Mouse (Mus musculus) CD4-positive naive resting alpha-beta T cell, adult 57 days (primary cell): Measurements from ENCODE around the gene Mgat4a. TPM values are rescaled to one million over a fixed set of nuclear protein-coding genes. Genes with fewer than 3 reads are reported as not detected.

Source experiments
- total RNA-seq: library from RNA; stranded (reverse); gene quantifications from one replicate; pipeline ENCODE4 v1.2.4, GENCODE M21; 2023

The Mgat4a gene
- total RNA-seq, result 48.4 TPM

DNA sequence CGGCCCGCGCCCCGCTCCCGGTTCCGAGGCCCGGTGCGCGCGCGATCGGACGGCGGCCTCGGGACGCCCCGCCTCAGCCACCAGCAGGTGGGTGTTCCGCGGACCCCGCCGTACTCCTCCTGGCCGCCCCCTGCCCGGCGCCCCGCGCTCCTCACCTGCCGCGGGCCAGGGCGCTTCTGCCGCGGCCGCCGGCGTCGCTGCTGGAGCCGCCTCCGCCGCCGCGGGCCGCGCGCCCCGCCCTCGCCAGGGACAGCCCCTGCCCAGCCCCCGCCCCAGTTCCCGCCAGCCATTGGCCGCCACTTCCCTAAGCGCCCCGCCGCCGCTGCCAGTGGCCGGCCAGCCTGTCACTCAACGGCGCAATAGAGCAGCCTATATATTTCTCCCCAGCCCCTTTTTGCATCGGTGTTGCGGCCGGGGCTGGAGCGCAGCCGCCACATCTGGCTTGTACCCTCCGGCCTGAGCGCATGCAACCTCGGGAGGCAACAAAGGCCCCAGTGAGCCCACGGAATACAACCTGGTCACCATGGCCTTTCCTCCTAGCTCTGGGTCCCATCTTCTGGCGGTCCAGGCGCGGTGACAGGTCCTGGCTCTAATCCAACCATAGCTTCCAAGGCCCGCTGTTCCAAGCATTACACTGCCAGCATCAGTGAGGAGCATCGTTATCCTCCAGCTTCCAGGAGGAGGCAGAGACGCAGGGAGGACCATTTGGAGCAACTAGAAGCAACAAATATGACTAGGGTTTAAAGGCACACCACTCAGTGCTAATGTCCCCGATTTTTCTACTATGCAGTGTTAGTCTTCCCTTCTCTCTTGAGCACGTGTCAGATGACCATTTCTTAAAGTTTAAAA, at the start of gene Mgat4a:
Mgat4a (minus strand) TSS at position 207 of the 849 bp plus-strand sequence.

GRCm38 (mm10) chr1:37429366-37430296, 111.2 kb downstream of the Mgat4a start, which contains the start of the genes Coa5 and Unc50:
Gene Coa5, minus strand, starts transcription at chr1:37430103.
Gene Unc50, plus strand, starts transcription at chr1:37430139.

Other genes with a start within 250 kb of the Mgat4a start
- gene Inpp4a, start 241.2 kb downstream of the Mgat4a start, total RNA-seq, result 59.1 TPM
- gene Coa5, start 110.9 kb downstream of the Mgat4a start, total RNA-seq, result 41.1 TPM
- 39.4 TPM for gene Unc50, start 110.9 kb downstream of the Mgat4a start, total RNA-seq
- gene 2010300C02Rik, start 179.1 kb upstream of the Mgat4a start, total RNA-seq, result 1.6 TPM